Comparison of ENCODE assay signal across 8 mouse cellular contexts in genomic region chr17:15467669-15468068, GRCm38 (mm10). TPM values are rescaled to one million over a fixed set of nuclear protein-coding genes. Genes with fewer than 3 reads are reported as not detected.
A peak's percentile ranks its signal among the peaks of the same experiment; 100 is the strongest.
DNase-seq lines count a peak whose midpoint lies in the region; ATAC-seq lines count a peak whose summit lies in the region.

No protein-coding gene starts in this region.

- no peak overlapping the region for H3K9ac ChIP-seq in forebrain, embryonic 16.5 days (replicated peaks; ENCODE audit: low read depth, low read length)
- H3K9ac ChIP-seq in hindbrain, embryonic 12.5 days: no peak overlapping the region

- H3K36me3 ChIP-seq in forebrain, embryonic 16.5 days (ENCODE audit: control insufficient read depth, insufficient read depth): peaks cover 18% of the 10 kb centered on the region
- H3K36me3 ChIP-seq in hindbrain, embryonic 12.5 days: peaks cover 33% of the 10 kb centered on the region

- no peak overlapping the region for H3K4me2 ChIP-seq in forebrain, embryonic 16.5 days (ENCODE audit: low read length)
- no peak overlapping the region for H3K4me2 ChIP-seq in hindbrain, embryonic 12.5 days (replicated peaks)

- H3K27ac ChIP-seq in forebrain, embryonic 16.5 days (ENCODE audit: low read length): no peak overlapping the region
- H3K27ac ChIP-seq in hindbrain, embryonic 12.5 days: no peak overlapping the region

- WGBS in forebrain, embryonic 16.5 days: 16% methylated on average over 5 of the region's 5 CpGs
- 27% methylated on average over 5 of the region's 5 CpGs for WGBS in hindbrain, embryonic 12.5 days

- H3K4me1 ChIP-seq in forebrain, embryonic 16.5 days (replicated peaks; ENCODE audit: control insufficient read depth, insufficient read depth, low read length): no peaks in the 10 kb centered on the region
- H3K4me1 ChIP-seq in hindbrain, embryonic 12.5 days: 0 out of 2 replicates have a peak, but pooled peaks cover 2% of the 10 kb centered on the region

- ATAC-seq in forebrain, embryonic 16.5 days: peak; percentile 60; the same call in 1 of the 2 replicates
- 0 out of 2 replicates have a peak, but pooled peaks have one; percentile 26 for ATAC-seq in hindbrain, embryonic 12.5 days (ENCODE audit: low FRiP score)
- peak; percentile 99 for ATAC-seq in megakaryocyte progenitor cell, adult 5-6 weeks (replicated peaks; ENCODE audit: poor library complexity)

- DNase-seq in T-cell, adult 2 months (ENCODE audit: low spot score): peak; percentile 50
- peak; percentile 17 for DNase-seq in cerebellum, adult 11-12 months
- peak; percentile 54 to 57 for DNase-seq in layer of hippocampus, postnatal 36 days
- DNase-seq in right cerebral cortex, postnatal 25 days: peak; percentile 31
- DNase-seq in yolk sac, embryonic 10.5 days (ENCODE audit: low spot score): peak; percentile 44

- H3K27me3 ChIP-seq in forebrain, embryonic 16.5 days (replicated peaks; ENCODE audit: control insufficient read depth, insufficient read depth, low read length): no peaks in the 10 kb centered on the region
- no peaks in the 10 kb centered on the region for H3K27me3 ChIP-seq in hindbrain, embryonic 12.5 days

- no peak overlapping the region for H3K4me3 ChIP-seq in forebrain, embryonic 16.5 days (replicated peaks; ENCODE audit: low read length)
- H3K4me3 ChIP-seq in hindbrain, embryonic 12.5 days: no peak overlapping the region

- H3K9me3 ChIP-seq in forebrain, embryonic 16.5 days (ENCODE audit: control insufficient read depth, low read length): no peaks in the 10 kb centered on the region
- H3K9me3 ChIP-seq in hindbrain, embryonic 12.5 days (replicated peaks): no peaks in the 10 kb centered on the region

RNA-seq across cellular contexts. Expression of gene Psmb1, which starts 31.9 kb away (rescaled TPM):
- 231 and 234 TPM in 2 replicates for polyA plus RNA-seq in forebrain, embryonic 16.5 days (2015; fragmentation: Nextera tagmentation; extraction: Ambion mirVana)
- polyA plus RNA-seq in hindbrain, embryonic 12.5 days (2016; fragmentation: Nextera tagmentation; extraction: Ambion mirVana): 219 and 233 TPM in 2 replicates
- total RNA-seq in layer of hippocampus, postnatal 36 days (2021): 100 to 1,000 TPM; 120 to 138 TPM
- total RNA-seq in megakaryocyte progenitor cell, adult 5-6 weeks (2015): 151 and 162 TPM in 2 replicates
- 167 and 190 TPM in 2 replicates for total RNA-seq in megakaryocyte progenitor cell, adult 5-6 weeks (2017)

RNA-seq across cellular contexts. Expression of gene Tbp, which starts 32.0 kb away (rescaled TPM):
- 71.1 and 72.1 TPM in 2 replicates for polyA plus RNA-seq in forebrain, embryonic 16.5 days (2015; fragmentation: Nextera tagmentation; extraction: Ambion mirVana)
- 55.2 and 60.4 TPM in 2 replicates for polyA plus RNA-seq in hindbrain, embryonic 12.5 days (2016; fragmentation: Nextera tagmentation; extraction: Ambion mirVana)
- 10 to 100 TPM; 30.3 to 36.0 TPM for total RNA-seq in layer of hippocampus, postnatal 36 days (2021)
- 83.4 and 106 TPM in 2 replicates for total RNA-seq in megakaryocyte progenitor cell, adult 5-6 weeks (2015)
- 43.5 and 58.8 TPM in 2 replicates for total RNA-seq in megakaryocyte progenitor cell, adult 5-6 weeks (2017)

RNA-seq across cellular contexts. Expression of gene Pdcd2, which starts 59.4 kb away (rescaled TPM):
- polyA plus RNA-seq in forebrain, embryonic 16.5 days (2015; fragmentation: Nextera tagmentation; extraction: Ambion mirVana): 49.4 and 54.0 TPM in 2 replicates
- 66.6 and 67.4 TPM in 2 replicates for polyA plus RNA-seq in hindbrain, embryonic 12.5 days (2016; fragmentation: Nextera tagmentation; extraction: Ambion mirVana)
- total RNA-seq in layer of hippocampus, postnatal 36 days (2021): 10 to 100 TPM; 16.7 to 18.9 TPM
- total RNA-seq in megakaryocyte progenitor cell, adult 5-6 weeks (2015): 61.5 and 79.9 TPM in 2 replicates
- total RNA-seq in megakaryocyte progenitor cell, adult 5-6 weeks (2017): 93.2 and 126 TPM in 2 replicates

Comparison
In these comparisons a context has a peak if more than half of its experiments do, and no peak if none do; other contexts are left out.
1. ATAC-seq: peak in every context shown above with its lines; median percentile 99 in megakaryocyte progenitor cell, adult 5-6 weeks; 60 in forebrain, embryonic 16.5 days; 26 in hindbrain, embryonic 12.5 days.